Mouse (Mus musculus) fibroblast of lung, adult 2 months (primary cell): ENCODE results near the gene Bex4.
"Not testable (repeated sequence)": the region's sequence is repeated elsewhere in the genome, so short reads cannot be mapped to it uniquely, and the experiment has no call there.

ENCODE experiments used
- DNase-seq: peaks from one replicate; pipeline ENCODE4 v3.0.0-alpha.2; 2011; ENCODE audit warnings: low read depth

Bex4 gene

DNA sequence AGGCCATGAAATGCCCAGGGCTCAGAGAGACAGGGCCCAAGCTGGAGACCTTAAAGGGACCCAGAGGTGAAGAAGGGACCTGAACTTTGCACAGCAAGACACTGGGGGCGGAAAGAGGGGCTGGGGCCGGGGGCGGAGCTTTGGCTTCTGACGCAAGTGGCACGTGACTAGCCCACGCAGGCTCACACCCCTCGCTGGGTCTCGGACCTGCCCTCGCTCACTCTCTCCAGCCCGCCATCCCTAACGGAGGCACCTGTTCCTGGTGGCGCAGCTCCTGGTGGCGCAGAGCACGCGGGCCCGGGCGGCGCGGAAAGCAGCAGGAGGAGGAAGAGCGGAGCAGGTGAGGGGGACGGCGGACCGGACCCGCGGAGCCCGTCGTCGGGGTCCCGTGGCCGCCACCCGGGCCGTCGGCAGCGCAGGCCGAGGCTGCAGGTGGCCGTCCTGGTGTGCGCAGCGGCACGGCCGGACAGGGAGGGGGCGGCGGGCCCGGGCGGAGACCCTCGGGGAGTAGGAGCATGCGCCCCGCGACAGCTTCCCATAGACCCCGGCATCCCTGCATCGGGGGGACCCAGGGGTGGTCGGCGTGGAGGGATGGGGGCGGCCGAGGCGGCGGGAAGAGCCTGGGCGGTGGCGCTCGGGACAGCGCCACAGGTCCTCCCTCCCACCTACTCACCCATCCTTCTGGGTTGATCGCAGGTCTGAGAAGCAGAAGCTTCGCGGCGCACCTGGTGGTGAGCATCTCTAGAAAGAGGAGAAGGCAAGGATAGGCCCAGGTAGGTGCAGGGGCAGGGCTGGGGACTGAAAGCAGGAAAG, at the start of gene Bex4:
Gene Bex4, plus strand, starts transcription at position 170 of the 813 bp plus-strand sequence.
- not testable (repeated sequence) for DNase-seq

DNA sequence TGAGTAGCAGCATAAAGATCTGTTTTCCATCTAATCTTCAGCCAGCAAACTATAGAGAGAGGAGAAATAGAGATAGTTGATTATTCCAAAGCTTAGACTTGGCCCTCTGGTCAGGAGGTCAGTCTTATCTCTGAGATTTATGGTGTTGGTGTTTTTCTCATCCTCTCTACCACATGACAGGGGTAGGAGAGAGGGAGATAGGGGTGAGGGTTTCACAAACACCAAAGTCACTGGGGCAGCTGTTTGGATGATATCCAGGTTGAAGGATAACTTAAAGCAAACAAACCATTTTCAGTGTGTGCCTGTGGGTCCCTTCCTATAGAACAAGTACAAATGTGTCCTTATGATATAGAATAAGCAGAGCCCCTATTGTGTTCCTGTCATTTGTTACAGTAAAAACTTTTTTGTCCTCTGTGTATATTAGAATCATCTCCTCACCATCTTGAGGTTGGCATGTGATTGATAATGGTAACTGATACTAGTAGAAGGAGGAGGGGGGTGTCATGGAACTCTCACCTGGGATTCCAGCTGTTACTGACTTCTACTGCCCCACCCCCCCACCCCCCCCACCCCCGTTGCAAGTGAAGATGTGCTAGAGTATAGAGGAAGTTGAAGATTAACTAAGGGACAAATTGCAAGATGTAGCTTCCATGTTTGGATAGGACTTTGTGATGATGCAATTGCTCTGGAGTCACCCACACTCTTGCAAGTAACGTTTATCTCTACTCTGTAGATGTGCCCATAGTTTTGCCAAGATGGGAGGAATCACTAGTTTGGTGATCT, 46.1 kb upstream of the Bex4 start:
- DNase-seq = no peak

DNA sequence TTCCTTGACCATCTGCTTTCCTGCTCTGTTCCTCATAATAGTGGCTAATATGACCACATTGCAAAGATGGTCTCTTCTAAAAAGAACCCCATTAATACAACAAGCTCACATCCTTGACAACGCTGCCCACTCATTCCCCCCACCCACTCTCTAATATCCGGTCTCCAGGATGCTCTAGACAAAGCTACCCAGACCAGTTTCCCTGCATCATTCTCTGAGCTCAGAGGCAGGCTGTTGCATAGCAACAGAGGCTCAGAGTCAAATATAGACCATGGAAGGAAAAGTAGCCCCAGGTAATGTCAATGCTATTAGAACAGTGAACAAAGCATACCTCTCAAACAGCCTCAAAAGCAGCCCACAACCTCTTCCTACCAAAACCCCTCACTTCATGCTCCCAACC, 44.4 kb upstream of the Bex4 start:
- no peak for DNase-seq

DNA sequence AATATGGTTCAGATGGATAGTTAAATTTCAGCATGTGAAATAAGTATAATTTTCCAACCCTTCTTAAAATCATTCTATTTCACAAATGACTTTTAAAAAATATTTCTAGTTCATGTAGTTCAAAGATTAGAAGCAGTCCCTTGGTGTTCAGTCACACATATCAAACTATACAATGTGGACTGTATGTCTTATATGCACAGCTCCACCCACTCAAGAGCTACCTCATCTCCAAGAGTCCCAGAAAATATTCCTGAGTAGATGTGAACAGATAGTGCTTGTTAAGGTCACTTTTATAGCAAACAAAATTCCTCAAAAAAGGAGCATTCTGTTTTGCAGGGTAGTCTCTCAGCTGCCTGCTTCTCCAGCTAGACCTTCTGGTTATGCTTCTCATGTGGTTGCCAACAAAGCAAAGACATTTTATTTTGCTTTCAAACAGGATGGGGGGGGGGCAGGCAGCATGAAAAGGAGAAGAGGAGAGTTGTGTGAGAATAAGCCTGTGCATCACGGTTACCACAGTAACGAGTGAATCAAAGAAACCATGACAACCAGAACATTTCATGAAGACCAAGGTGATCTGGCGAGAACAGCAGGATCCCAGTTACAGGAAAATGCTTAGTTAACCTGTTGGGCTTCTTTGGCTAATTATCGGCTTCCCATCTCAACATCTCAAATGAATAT, 34.6 kb upstream of the Bex4 start:
- no peak for DNase-seq

DNA sequence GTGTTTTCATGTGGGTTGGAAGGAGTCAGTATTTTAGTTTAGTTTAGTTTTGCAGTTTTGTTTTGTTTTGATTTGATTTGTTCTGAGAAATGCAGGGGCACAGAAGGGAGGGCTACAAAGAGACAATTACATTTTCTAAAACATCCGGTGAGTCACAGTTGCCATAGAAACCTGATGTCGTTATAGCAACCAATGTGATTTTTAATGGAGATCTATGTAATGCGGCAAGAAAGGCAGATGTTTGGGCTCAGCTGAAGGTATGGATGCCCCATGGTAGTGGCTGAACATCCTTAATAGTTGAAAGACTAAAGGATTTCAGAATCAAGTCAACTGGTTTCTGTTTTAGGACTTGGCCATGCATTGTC, 34.1 kb upstream of the Bex4 start:
- DNase-seq = no peak

DNA sequence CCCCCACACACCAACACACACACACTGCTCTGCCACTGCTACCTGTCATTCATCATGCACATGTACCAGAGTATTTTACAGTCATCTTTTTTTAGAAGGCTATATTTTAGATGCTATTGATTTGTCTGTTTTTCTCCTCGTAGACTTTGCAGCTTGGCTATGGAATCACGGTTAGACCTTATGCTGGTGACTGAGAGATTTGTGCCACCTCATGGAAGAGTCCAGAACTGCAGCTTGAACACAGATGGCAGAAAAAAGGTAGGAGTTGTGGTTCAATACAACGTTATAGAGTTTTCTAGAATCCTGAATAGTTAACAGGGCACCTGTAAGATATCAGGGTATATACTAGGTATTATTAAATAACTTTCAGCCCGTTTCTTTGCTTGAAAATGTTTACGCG, 30.9 kb upstream of the Bex4 start:
- peak; percentile 5 for DNase-seq

DNA sequence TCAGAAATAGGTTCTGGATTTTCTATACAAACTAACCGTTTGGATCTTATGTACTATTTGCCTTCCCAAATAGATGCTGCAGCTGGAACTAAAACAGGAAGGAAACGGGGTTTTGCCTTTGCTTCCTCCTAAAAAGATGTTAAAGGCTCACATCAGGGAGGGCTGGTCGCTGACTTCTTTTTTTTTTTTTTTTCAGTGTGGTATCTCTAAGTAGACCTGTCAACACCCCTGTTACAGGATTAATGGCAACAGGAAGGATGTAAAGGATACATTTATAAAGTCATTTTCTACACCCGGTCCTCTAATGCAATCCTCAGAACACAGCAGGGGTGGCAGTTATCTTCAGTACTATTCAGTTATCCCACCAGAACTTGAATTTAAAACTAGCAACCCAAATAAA, 23.8 kb upstream of the Bex4 start:
- no peak for DNase-seq

DNA sequence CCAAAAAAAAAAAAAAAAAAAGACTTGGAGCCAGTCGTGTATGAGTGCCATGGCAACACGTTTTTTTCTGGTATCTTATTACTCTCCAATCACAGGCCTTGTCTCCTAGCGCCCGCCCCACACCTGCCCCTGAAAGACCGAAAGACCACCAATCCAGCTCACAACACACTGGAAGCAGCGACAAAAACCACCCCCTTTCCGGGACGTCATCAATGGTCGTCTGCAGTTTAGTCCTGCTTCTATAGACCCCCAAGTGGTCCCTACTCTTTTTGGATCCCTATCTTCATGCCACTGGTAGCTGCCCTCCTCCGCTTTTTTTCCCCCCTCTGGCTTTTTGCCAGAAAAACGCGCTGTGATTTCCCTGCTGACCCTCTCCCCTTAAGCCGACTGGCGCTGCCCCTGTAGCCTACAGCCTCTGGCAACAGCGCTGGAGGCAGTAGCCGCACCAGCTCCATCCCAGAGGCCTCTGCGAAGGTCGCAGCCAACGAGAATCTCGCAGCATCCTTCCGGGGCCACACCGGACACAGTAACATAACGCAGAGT, 23.3 kb upstream of the Bex4 start:
- no peak for DNase-seq

DNA sequence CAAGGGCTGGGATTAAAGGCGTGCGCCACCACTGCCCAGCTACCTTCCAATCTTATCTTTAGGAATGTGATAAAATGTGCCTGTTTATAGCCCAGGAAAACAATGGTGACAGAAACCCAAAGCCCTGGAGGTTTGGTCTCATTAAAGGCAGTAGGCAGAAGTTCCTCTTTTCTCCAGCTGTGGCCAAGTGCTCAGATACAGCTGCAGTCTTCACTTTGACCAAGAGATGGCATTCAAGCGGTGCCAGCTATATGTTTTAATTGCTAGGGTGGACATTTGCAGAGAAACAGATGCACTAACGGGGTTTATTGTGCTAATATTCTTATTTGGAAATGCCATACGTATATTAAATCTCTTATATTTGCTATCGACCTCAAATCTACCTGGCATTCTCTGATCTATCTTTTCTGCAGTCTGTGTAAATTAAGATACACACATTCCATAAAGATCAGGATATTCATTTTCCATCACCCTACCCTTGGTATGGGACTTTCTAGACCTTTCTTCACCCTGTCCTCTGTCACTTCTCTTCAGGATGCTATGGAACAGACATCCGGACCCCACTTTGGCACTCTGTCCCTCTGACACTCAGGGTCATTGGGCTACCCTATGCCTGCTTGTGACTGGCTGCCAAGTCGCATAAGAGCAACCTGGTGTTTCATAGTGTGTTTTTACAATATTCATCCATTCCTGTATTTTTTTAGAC, 11.6 kb upstream of the Bex4 start:
- DNase-seq = no peak

DNA sequence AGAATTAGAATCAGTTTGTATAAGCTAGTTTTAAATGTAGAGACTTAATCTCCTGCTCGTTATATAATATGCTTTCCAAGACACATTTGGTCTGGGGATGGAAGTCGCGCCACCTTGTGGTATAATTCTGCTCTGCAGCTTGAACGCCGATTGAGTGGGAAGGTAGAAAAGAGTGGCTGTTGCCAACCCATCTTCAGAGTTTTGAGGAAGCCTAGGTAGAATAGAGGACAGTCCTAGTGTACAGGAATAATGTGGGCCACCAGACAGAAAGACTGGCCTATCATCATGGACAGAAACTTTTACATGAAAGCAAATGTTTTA, 11.1 kb upstream of the Bex4 start:
- no peak for DNase-seq

DNA sequence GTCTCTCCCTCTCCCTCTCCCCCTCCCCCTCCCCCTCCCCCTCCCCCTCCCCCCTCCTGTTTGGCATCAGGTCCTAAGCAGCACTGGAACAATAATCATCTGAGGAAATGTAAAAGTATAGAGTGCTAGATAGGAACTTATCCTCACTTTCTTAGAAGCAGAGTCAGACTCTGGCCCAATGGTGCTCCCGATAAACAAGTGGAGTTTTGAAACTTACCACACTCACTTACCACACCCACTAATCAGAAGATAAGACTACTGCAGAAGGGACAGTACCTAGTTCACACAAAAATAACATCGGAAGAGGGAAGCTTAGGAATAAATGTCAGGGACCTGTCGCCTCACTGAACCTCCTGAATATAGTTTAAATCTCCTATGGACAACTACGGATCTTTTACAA, 3.2 kb upstream of the Bex4 start:
- no peak for DNase-seq

DNA sequence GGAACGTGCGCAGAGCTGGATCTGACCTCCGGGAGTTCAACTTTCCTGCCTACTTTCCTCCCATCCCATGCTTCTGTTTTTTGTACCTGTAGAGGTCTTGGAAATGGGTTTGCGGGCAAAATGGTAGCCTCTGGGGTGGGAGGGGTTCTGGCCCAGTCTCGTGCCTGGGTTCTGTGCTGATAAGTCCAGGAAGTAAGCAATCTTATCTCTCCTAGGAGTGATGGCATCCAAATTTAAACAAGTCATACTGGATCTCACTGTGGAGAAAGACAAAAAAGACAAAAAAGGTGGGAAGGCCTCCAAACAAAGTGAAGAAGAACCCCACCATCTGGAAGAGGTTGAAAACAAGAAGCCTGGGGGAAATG, 826 bp downstream of the Bex4 start:
- not testable (repeated sequence) for DNase-seq

DNA sequence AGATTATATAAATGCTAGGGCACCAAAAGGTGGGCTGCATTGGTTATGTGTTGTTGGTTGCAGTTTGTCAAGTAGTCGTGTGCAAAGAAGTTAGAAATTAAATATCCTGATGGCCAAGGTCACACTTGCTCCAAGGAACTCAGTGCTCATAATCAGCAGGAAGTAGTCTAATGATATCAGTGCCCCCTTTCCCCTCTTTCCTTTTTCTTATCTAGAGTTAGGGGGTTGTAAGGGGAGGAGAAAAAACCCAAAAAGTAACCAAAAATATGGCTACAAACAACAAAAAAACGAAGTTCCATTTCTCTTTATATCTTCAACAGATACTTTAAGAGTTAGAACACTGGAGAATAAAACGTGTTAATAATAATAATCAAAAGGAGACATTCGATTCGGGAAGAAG, 2.6 kb downstream of the Bex4 start:
- DNase-seq = no peak

DNA sequence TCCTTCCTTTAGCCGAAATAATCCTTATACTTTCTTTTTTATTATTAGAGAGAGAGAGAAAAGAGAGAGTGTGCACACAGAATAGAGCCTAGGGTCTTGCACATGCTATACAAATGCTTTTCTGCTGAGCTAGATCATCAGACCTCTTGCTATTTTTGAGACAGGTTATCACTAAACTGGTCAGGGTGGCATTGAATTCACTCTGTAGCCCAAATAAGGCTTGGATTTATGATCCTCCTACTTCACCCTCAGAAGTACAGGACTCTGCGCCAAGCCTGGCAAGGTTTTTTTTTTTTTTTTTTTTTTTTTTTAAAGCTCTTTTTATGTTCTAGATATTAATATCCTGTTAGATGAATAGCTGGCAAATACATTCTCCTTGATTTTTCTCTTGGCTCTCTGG, 4.9 kb downstream of the Bex4 start:
- no peak for DNase-seq

DNA sequence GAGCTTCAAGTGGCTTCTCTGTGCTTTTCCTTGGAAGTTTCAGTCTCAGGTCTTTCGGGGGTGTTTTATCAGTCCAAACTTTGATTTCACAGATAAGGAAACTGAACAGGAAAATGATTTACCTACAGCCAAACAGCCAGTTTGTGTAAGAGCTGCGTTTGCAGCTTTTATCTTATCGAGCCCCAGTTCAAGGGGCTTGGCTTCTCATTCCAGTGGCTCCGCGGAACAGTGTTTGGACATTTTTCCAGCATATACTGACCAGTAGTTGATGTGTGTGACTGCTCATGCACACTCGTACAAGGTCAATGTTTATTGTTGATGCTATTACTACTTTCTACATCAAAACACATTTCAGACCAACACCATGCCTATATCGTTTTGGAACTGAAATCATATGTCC, 5.4 kb downstream of the Bex4 start:
- no peak for DNase-seq

DNA sequence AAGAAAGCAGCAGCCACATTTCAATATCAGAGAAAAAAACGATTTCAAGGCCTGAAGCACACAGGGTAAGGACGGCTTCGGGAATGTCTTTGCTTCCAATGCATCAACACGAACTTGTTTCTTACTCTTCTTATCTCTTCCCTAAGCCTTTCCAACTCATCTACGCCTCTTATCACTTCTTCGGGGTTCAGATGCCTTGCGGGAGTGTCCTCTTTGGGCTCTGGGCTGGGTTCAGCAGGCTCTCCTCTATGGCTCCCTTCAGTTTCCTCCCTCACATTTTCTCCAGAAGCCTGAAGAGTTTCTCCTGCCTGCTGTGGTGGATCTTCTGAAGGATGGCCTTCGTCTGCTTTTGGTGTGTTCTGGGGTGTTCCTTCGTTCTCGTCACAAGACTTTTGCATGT, 31.8 kb downstream of the Bex4 start:
- DNase-seq = no peak

DNA sequence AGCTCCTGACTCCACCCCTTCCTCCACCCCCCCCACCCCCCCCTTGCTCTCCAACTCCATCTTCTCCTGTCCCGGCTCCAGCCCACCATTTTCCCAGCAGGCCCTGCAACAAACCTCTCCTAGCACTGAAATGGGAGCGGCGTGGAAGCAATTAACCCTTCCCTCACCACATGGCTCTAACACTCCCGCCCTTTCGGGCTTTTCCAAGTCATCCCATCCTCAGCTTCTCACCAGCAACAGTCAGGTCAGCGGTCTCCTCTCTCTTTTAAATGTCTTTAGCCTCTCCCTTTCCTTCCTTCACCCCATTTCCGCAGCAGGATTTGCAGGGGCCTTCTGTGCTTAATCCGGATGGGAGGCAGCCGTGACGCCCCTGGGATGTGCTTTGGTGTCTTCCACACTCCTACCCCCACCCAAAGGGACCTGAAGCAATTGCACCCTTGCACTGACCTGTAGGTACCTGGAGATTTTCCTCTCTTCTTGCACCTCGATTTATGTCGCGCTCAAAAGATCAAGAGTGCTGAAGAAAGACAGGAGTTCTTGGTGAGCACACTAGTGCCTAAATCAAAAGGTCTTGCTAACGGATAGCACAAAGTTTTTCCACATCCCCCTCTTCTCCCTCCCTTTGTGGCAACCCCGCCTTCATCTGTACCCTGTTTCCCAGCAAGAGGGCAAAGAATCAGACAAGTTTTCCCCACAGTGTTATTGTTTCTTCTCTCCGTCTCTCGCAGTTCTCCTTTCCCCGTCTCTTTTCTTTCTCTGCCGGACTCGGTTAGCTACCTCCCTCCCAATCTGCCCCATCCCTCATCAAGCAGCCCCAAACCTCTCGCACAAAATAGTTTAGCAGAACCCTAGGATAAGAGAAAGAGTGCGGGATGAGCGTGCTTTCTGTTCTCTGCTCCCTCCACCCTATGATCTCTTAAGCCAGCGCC, 32.7 kb downstream of the Bex4 start:
- DNase-seq = peak; percentile 30

DNA sequence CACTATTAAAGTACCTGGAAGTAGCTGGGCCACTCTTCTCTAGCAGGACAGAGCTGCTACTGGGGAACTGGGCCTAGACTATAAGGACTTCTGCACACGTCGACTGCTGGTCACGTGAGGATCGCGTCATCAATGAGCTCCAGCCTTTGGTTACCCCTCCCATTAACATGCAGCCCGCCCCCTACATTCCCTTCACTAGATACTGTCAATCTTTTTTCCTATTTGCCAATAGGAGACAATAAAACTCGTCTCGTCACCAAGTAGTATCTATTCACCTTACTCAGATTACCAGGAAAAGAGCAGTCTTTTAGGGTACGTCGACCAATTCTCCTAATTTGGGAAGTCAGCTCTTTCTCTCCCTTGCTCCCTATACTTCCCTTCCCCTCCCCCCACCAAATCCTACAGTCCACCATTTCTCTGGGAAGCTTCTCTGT, 33.3 kb downstream of the Bex4 start, which contains the start of gene Tceal8:
Gene Tceal8, minus strand, starts transcription at position 225 of the 434 bp plus-strand sequence.
- DNase-seq = peak; percentile 74

DNA sequence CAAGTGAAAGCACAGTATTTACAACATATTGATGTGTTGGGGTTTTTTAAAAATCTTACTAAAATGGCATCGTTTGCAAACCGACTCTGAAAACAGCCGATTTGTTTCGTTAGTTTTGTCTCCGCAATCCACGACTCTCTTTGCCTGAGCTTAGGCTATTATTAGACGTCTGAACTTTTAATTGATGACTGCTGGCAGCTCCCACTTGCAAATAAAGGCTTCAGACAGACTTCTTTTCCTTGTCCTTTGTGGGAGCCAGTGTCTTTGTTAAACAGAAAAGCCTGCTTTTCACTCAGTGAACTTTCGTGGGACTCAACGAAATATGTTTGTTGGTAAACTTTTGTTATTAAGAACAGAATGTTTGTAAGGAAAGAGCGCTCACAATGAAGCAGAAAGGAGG, 34.0 kb downstream of the Bex4 start:
- no peak for DNase-seq

DNA sequence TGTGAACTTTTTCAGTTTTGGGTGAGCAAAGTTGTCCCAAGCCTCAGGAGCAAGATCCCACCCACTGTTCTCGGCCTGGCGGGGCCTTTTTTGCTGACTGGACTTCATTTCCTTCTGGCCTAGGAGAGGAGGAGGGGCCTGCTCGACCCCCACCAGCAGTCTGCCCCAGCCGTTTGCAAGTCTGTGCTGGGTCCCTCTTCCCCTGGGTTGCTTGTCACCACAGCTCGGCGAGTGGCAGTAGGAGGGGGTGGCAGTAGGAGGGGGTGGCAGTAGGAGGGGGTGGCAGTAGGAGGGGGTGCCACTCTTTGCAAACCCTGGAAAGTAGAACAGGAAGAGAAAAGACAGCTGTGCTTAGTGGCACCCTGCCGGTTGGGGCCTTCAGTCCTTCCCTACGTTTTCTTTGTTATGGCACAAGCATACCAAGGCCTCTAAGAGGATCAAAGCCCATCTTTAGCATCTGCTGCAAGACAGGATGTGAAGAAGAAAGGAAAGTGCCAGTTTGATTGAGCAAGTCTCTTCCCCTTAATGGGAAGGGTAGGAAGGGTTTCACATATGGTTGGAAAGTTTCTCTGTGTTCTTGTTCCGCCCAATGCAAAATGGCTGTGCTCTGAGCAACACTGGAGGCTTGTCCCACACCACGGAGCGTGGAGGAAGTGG, 42.2 kb downstream of the Bex4 start:
- DNase-seq = no peak

DNA sequence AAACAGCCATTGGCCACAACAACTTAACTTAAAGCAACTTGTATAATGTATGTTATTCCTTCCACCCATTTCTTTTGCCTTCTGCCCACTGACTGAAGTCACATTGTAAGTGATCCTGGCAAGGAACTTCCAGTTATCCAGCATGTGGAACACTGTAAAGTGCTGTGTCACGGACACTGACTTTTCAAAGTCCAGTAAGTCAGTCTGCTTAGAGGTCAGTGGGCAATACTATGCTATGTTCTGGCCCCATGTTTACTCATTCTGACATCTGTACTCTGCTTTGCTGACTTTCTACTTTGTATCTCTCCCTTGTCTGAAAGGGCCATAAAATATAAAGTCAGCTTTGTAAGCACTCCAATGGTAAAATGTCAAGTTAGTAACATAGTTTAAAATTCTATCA, 44.3 kb downstream of the Bex4 start:
- DNase-seq = no peak
